Mouse (Mus musculus) frontal cortex, postnatal 10 days (tissue): ENCODE measurements around the gene Gm3893.
"Not testable (repeated sequence)": the region's sequence is repeated elsewhere in the genome, so short reads cannot be mapped to it uniquely, and the experiment has no call there.

ENCODE experiments used
- DNase-seq, 2 experiments: peaks; one replicate each; pipeline ENCODE4 v3.0.0; 2022; ENCODE audit warnings: low spot score in 2 of 2, mixed read lengths in 1 of 2

Gm3893 gene

GRCm38 (mm10) chr4:42090907-42091306, at the start of gene Gm3893:
Gm3893 (plus strand) TSS chr4:42091207.
- not testable (repeated sequence) for DNase-seq

DNA sequence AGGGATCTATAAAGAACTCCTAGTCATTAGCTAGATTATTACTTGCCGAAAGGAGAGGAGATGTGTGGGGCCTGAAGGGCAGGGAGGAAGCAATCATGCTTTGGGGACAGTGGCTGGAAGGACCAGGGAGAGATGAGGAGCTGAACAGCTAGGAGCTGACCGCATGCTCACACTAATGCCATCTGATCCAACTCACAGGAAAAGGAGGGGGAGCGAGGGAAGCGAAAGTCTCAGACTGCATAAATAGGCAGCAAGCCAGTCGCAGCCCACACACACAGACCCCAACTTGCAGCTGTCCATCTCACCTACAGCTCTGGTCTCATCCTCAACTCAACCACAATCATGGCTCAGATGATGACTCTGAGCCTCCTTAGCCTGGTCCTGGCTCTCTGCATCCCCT, 23.5 kb downstream of the Gm3893 start, which contains the start of gene Gm13304:
TSS of gene Gm13304 (plus strand) at position 301 of the 400 bp plus-strand sequence.
- not testable (repeated sequence) for DNase-seq
